Mouse (Mus musculus) heart, adult 2 months (tissue): ENCODE measurements around the gene Cbl. TPM values are rescaled to one million over a fixed set of nuclear protein-coding genes. Genes with fewer than 3 reads are reported as not detected.

Experiments
- DNase-seq, 2 experiments: peaks; one replicate each; pipeline ENCODE4 v3.0.0; 2021
- H3K27ac ChIP-seq: fragments of 200-600 bp; 2 replicates; pipeline ENCODE4 v1.8.1; 2022
- H3K27me3 ChIP-seq: fragments of 200-500 bp; 2 replicates; pipeline ENCODE4 v1.6.1; 2012; ENCODE audit warnings: mild to moderate bottlenecking, low read length, inconsistent platforms, mixed read lengths; ENCODE audit not compliant: control insufficient read depth, insufficient read depth
- H3K36me3 ChIP-seq: fragments of 200-500 bp; 2 replicates; pipeline ENCODE4 v1.6.1; 2012; ENCODE audit warnings: low read length, inconsistent platforms; ENCODE audit not compliant: control insufficient read depth, insufficient read depth
- H3K4me1 ChIP-seq: fragments of 200-500 bp; 2 replicates; pipeline ENCODE4 v1.6.1; 2011; ENCODE audit warnings: low read length; ENCODE audit not compliant: control insufficient read depth, insufficient read depth
- H3K4me3 ChIP-seq: fragments of 200-600 bp; 2 replicates; pipeline ENCODE4 v1.8.1; 2022
- H3K79me2 ChIP-seq: fragments of 200-500 bp; replicated peaks from 2 replicates; pipeline ENCODE4 v1.6.1; 2012; ENCODE audit warnings: mild to moderate bottlenecking, inconsistent platforms, low read length, moderate library complexity, mixed read lengths; ENCODE audit not compliant: control insufficient read depth, insufficient read depth
- H3K9ac ChIP-seq: fragments of 200-500 bp; 2 replicates; pipeline ENCODE4 v1.6.1; 2012; ENCODE audit warnings: low read depth, mild to moderate bottlenecking, control low read depth, inconsistent platforms, low read length, mixed read lengths
- CTCF ChIP-seq: fragments of 200-600 bp; IDR thresholded peaks from 2 replicates; pipeline ENCODE4 v1.8.1; 2022; ENCODE audit warnings: antibody characterized with exemption, mild to moderate bottlenecking, moderate library complexity
- EP300 ChIP-seq: fragments of 200-500 bp; IDR thresholded peaks from 2 replicates; pipeline ENCODE4 v1.6.1; 2011; ENCODE audit warnings: low read depth, low read length, control low read depth; ENCODE audit not compliant: insufficient read depth
- POLR2A ChIP-seq: fragments of 200-500 bp; IDR thresholded peaks from 2 replicates; pipeline ENCODE4 v1.6.1; 2011; ENCODE audit warnings: mild to moderate bottlenecking, low read depth, low read length, control low read depth; ENCODE audit not compliant: insufficient read depth
- WGBS: fragments of 180-500 bp; shearing (Covaris S2); methylation state at CpG from one replicate; pipeline ENCODE4 v1.1.7; 2018; 5-methylcytosine and 5-hydroxymethylcytosine counted together
- intact Hi-C: fragments of 180-260 bp; cut with DNase I; formaldehyde crosslinking; loops from one replicate; pipeline ENCODE4 v1.15.1; 2025
- polyA plus RNA-seq: library from polyadenylated mRNA; depleted of rRNA; stranded (reverse); fragments of >200 nt; gene quantifications from 2 replicates; pipeline ENCODE4 v1.2.3, GENCODE M21; 2012
- total RNA-seq, 2 experiments: library from RNA; stranded (reverse); gene quantifications; 2 replicates each; pipeline ENCODE4 v1.2.3; 2021

The Cbl gene
- total and polyA plus RNA-seq, 3 experiments: 5.0 to 18.7 (median 17.8) TPM

DNA sequence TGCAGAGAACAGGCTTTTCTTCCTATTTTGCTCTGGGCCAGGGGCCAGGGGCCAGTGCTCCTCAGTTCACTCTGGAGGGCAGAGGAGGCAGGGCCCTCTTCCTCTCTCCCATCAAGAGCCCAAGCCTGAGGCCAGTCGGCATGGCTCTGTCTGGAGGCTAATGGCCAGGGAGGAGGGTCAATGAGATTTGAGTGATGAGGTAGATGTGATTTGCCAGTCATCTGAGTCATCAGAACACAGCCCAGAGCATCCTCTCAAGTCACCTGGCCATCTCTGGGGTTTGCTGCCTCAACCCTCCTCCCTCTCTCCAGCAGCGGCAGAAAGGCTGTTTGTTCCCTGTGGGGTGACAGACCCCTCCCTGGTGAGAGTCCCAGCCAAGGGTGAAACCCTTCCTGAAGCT lies 100.6 kb downstream of the Cbl start:
- TF ChIP-seq CTCF (no peak), EP300 (no peak), POLR2A (no peak)
- WGBS: 18% methylated on average over 2 of the region's 2 CpGs
- intact Hi-C loops: no loop called here

DNA sequence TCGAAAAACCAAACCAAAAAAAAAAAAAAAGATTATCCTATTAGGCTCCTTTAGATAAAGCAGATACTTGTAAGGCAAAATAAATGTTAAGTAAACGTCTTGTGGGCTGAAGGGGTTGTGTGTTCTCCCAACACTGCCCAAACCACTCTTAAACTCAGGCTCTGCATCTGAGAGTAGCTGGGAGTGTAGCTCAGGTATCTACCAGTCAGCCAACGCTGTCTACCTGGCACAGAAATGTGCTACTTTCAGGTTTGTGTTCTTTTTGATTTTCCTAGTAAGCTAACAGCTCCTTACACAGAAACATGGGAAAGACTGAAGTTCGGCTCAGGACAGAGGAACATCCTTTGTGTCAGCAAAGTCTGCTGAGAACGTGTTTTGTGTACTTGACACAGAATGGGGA lies 101.6 kb downstream of the Cbl start:
- no peak for DNase-seq
- WGBS: 56% methylated on average over 5 of the region's 5 CpGs
- intact Hi-C loops: no loop called here
- no peak for TF ChIP-seq CTCF
- TF ChIP-seq EP300: no peak
- no peak for TF ChIP-seq POLR2A
- no peak overlapping the region for H3K9ac ChIP-seq
- no peaks in the 10 kb centered on the region for H3K27me3 ChIP-seq
- peak overlapping the region; percentile 99 for H3K27ac ChIP-seq
- H3K4me3 ChIP-seq: no peak overlapping the region
- no peaks in the 10 kb centered on the region for H3K79me2 ChIP-seq
- no peaks in the 10 kb centered on the region for H3K36me3 ChIP-seq
- peaks cover 15% of the 10 kb centered on the region for H3K4me1 ChIP-seq

More for the DNA sequence above, 100.6 kb downstream of the Cbl start:
- Histone ChIP-seq H3K27me3 (no peaks in the 10 kb centered on the region), H3K4me1 (peaks cover 11% of the 10 kb centered on the region), H3K9ac (peak overlapping the region; percentile 1), H3K36me3 (no peaks in the 10 kb centered on the region), H3K27ac (peak overlapping the region; percentile 99), H3K4me3 (peak overlapping the region; percentile 71), H3K79me2 (no peaks in the 10 kb centered on the region)
- DNase-seq: no peak

DNA sequence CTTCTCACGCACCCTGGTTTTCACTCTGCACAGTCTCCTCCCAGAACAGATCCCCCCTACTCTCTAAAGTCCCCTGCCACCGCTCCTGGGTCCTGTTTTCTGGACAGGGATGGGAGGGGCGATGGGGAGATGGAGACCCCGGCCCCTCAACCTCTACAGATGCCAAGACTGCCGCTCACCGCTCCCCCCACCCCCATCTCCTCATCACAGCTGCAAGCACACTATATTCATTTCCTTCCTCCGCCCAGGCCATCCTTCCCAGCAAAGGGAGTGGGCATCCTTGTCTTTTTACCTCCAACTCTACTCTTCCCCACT lies 102.6 kb downstream of the Cbl start:
- WGBS: 40% methylated on average over 7 of the region's 7 CpGs
- Histone ChIP-seq H3K27ac (peak overlapping the region; percentile 99), H3K4me1 (peaks cover 17% of the 10 kb centered on the region), H3K27me3 (no peaks in the 10 kb centered on the region), H3K36me3 (no peaks in the 10 kb centered on the region), H3K9ac (no peak overlapping the region), H3K4me3 (no peak overlapping the region), H3K79me2 (no peaks in the 10 kb centered on the region)
- TF ChIP-seq EP300 (no peak), POLR2A (no peak), CTCF (no peak)
- intact Hi-C loops: no loop called here
- DNase-seq: no peak

DNA sequence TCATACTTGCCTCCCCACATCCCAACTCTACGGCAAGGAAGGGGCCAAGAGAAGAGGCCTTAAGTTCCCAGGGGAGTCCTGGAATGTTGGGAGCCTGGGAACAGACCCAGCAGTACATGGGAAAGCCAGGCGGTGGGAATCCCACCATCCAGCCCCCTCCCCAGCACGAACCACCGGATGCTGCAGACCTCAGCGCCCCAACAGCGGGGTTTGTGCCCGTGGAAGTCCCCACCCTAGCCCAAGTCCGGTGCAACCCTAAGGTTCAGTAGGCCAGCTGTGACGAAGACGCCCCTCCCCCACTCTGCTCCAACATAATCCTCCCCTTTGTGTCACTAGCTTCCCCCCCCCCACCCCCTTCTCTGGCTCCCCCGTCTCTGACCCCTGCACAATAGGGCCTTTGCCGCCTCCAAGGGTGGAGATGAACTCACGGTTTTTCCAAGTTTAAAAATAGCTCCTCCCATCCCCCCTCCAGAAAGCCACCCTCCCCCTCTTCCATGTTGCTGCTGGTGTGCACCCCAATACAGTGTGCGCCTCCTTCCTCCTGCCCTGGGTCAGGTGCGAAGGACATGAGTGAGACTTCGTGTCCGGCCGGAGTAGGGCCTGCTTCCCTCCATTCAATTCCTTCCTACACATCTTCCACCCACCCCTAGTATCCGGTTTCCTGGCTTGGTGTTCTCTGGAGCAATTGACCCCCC lies 103.1 kb downstream of the Cbl start:
- H3K27me3 ChIP-seq: no peaks in the 10 kb centered on the region
- no peaks in the 10 kb centered on the region for H3K79me2 ChIP-seq
- peak overlapping the region; percentile 99 for H3K27ac ChIP-seq
- intact Hi-C loops: no loop called here
- H3K36me3 ChIP-seq: no peaks in the 10 kb centered on the region
- peak; percentile 62 to 66 for DNase-seq
- peaks cover 17% of the 10 kb centered on the region for H3K4me1 ChIP-seq
- H3K9ac ChIP-seq: peak overlapping the region; percentile 63
- WGBS: 26% methylated on average over 19 of the region's 19 CpGs
- TF ChIP-seq POLR2A: 0 out of 2 replicates have a peak, but pooled peaks have one; percentile 34
- peak; percentile 38; the same call in 1 of the 2 replicates for TF ChIP-seq EP300
- TF ChIP-seq CTCF: no peak
- H3K4me3 ChIP-seq: peak overlapping the region; percentile 59

DNA sequence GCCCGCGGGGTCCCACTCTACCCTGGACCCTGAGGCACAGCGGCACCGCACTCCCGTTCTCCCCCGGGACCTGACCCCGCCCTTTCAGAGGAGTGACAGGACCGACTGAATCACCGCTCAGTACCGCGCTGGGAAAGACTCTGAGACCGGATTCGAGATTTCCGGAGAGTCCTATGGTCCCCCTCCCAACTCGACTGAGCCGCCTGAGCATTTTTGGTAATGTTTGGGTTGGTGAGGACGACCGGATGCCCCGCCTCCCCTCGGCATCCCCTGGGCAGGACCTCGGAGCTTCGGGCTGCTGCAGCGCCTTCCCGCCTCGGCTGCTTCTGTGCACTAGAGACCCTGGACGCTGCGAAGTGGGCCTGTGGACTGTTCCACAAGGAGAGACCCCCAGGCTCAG lies 103.8 kb downstream of the Cbl start:
- peak overlapping the region; percentile 59 for H3K4me3 ChIP-seq
- peak; percentile 66; the same call in 1 of the 2 replicates for TF ChIP-seq EP300
- TF ChIP-seq CTCF: no peak
- peak; percentile 67 for TF ChIP-seq POLR2A
- under 1% methylated on average over 27 of the region's 27 CpGs for WGBS
- peaks cover 14% of the 10 kb centered on the region for H3K4me1 ChIP-seq
- intact Hi-C loops: no loop called here
- H3K27ac ChIP-seq: peak overlapping the region; percentile 99
- no peaks in the 10 kb centered on the region for H3K79me2 ChIP-seq
- peak; percentile 86 to 91 for DNase-seq
- peak overlapping the region; percentile 75 for H3K9ac ChIP-seq
- H3K36me3 ChIP-seq: no peaks in the 10 kb centered on the region
- H3K27me3 ChIP-seq: no peaks in the 10 kb centered on the region

DNA sequence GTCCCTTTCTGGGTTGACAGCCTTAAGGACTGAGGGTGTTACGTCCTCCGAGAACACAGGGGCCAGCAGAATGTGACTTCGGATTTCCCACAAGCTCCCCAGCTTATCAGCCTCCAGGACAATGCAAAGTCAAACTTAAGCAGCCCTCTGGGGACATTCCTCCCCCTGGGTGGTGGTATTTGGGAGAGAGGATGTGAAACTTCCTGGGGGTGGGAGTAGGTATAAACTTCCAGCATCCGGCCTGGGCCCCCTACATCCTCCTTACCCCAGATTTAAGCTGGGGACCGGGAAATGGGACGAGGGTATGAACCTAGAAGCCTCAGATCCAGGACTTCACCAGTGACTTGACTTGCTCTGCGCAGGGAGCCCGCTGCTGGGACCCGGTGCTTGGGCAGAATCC lies 104.2 kb downstream of the Cbl start:
- H3K79me2 ChIP-seq: no peaks in the 10 kb centered on the region
- DNase-seq: no peak
- no peaks in the 10 kb centered on the region for H3K36me3 ChIP-seq
- H3K9ac ChIP-seq: peak overlapping the region; percentile 75
- WGBS: 4% methylated on average over 9 of the region's 9 CpGs
- peak overlapping the region; percentile 59 for H3K4me3 ChIP-seq
- intact Hi-C loops: loop anchor here (5.0 kb wide), 2 partner anchors 118 to 228 kb away; no protein-coding TSS in a partner anchor
- H3K4me1 ChIP-seq: peaks cover 14% of the 10 kb centered on the region
- TF ChIP-seq CTCF (no peak), EP300 (no peak), POLR2A (no peak)
- H3K27ac ChIP-seq: peak overlapping the region; percentile 99
- H3K27me3 ChIP-seq: no peaks in the 10 kb centered on the region
